Mouse (Mus musculus): Measurements from ENCODE around the gene Sord. TPM values are rescaled to one million over a fixed set of nuclear protein-coding genes. Genes with fewer than 3 reads are reported as not detected.

Sord gene
- total RNA-seq, 2 experiments from 2014 or later = 83.7 to 90.0 TPM

GRCm38 (mm10) chr2:122300656-122301020, 66.1 kb downstream of the Sord start:
- DNase-seq = no peak

GRCm38 (mm10) chr2:122301081-122301920, 66.8 kb downstream of the Sord start:
- peak; percentile 19 to 27 for DNase-seq
- intact Hi-C loops (cut with DNase I) = loop anchor here (5.0 kb wide), 1 partner anchor 54 kb away; no protein-coding TSS in a partner anchor

More at GRCm38 (mm10) chr2:122300656-122301020, 66.1 kb downstream of the Sord start:
- intact Hi-C loops (cut with DNase I) = loop anchor here (5.0 kb wide), 1 partner anchor 53 kb away; no protein-coding TSS in a partner anchor

GRCm38 (mm10) chr2:122301921-122302573, 67.5 kb downstream of the Sord start:
- DNase-seq = no peak

GRCm38 (mm10) chr2:122302574-122303241, 68.2 kb downstream of the Sord start:
- intact Hi-C loops (cut with DNase I) = loop anchor here (2.0 to 5.0 kb wide), 2 partner anchors 55 to 108 kb away; no protein-coding TSS in a partner anchor
- peak; percentile 62 to 71 for DNase-seq

More at GRCm38 (mm10) chr2:122301921-122302573, 67.5 kb downstream of the Sord start:
- intact Hi-C loops (cut with DNase I) = loop anchor here (2.0 to 5.0 kb wide), 2 partner anchors 55 to 107 kb away; no protein-coding TSS in a partner anchor

- intact Hi-C loops (cut with DNase I) = loop anchor here (5.0 kb wide), 1 partner anchor 57 kb away; no protein-coding TSS in a partner anchor
These were observed 70.0 kb downstream of the Sord start for GRCm38 (mm10) chr2:122304544-122304943.

GRCm38 (mm10) chr2:122305097-122305892, 70.7 kb downstream of the Sord start:
- intact Hi-C loops (cut with DNase I) = no loop called here

More at GRCm38 (mm10) chr2:122304544-122304943, 70.0 kb downstream of the Sord start:
- no peak for DNase-seq

GRCm38 (mm10) chr2:122306184-122306583, 71.6 kb downstream of the Sord start:
- no peak for DNase-seq
- intact Hi-C loops (cut with DNase I) = no loop called here

More at GRCm38 (mm10) chr2:122305097-122305892, 70.7 kb downstream of the Sord start:
- DNase-seq = no peak

- no peak for DNase-seq
- intact Hi-C loops (cut with DNase I) = no loop called here
These were observed 75.1 kb downstream of the Sord start for GRCm38 (mm10) chr2:122309647-122310046.

- intact Hi-C loops (cut with DNase I) = no loop called here
- no peak for DNase-seq
These were observed 77.0 kb downstream of the Sord start for GRCm38 (mm10) chr2:122311561-122311960.

GRCm38 (mm10) chr2:122312722-122313417, 78.3 kb downstream of the Sord start:
- DNase-seq = peak; percentile 60 to 76
- intact Hi-C loops (cut with DNase I) = no loop called here

- DNase-seq = no peak
- intact Hi-C loops (cut with DNase I) = no loop called here
These were observed 79.0 kb downstream of the Sord start, which contains the start of gene Duoxa1 for GRCm38 (mm10) chr2:122313536-122313935. Gene Duoxa1, minus strand, starts transcription at chr2:122313730.

Other genes starting within 250 kb of the Sord start
- gene Eif3j1, start 206.2 kb upstream of the Sord start, total RNA-seq (2021) = 10 to 100 TPM; 19.3 to 20.3 TPM
- 10 to 100 TPM in 1 of 2 experiments, 1 to 10 TPM in 1; 9.8 to 11.4 TPM for gene Spg11, start 116.4 kb upstream of the Sord start, total RNA-seq (2021)
- gene B2m, start 87.1 kb upstream of the Sord start, total RNA-seq (2021) = 100 to 1,000 TPM; 116 to 127 TPM
- gene Trim69, start 74.0 kb upstream of the Sord start, total RNA-seq (2021) = not detected
- gene Patl2, start 48.6 kb upstream of the Sord start, total RNA-seq (2021) = not detected
- gene Terb2, start 48.5 kb upstream of the Sord start, total RNA-seq (2021) = not detected
- gene Duox2, start 63.7 kb downstream of the Sord start, total RNA-seq (2021) = under 1 TPM; 0.41 to 0.57 TPM
- gene Duoxa2, start 64.2 kb downstream of the Sord start, total RNA-seq (2021) = under 1 TPM; 0.17 TPM
- under 1 TPM; 0.19 to 0.56 TPM for gene Duoxa1, start 79.0 kb downstream of the Sord start, total RNA-seq (2021)
- gene Duox1, start 80.9 kb downstream of the Sord start, total RNA-seq (2021) = under 1 TPM; 0.24 to 0.37 TPM
- 1 to 10 TPM; 4.9 to 6.2 TPM for gene Shf, start 134.4 kb downstream of the Sord start, total RNA-seq (2021)
- 10 to 100 TPM; 27.7 to 30.3 TPM for gene Slc28a2, start 191.7 kb downstream of the Sord start, total RNA-seq (2021)

Measured in heart, postnatal 14 days (tissue).